Mouse (Mus musculus) olfactory bulb, adult 2 months (tissue): ENCODE measurements around the gene 9130019O22Rik.

ENCODE experiments used
- CTCF ChIP-seq: fragments of 200-500 bp; IDR thresholded peaks from 2 replicates; pipeline ENCODE4 v1.5.1; 2012; ENCODE audit warnings: low read depth, mild to moderate bottlenecking, low read length, moderate library complexity; ENCODE audit not compliant: insufficient read depth
- POLR2A ChIP-seq: fragments of 200-500 bp; IDR thresholded peaks from 2 replicates; pipeline ENCODE4 v1.6.1; 2012; ENCODE audit warnings: mild to moderate bottlenecking, low read depth, low read length, moderate library complexity; ENCODE audit not compliant: insufficient read depth

DNA sequence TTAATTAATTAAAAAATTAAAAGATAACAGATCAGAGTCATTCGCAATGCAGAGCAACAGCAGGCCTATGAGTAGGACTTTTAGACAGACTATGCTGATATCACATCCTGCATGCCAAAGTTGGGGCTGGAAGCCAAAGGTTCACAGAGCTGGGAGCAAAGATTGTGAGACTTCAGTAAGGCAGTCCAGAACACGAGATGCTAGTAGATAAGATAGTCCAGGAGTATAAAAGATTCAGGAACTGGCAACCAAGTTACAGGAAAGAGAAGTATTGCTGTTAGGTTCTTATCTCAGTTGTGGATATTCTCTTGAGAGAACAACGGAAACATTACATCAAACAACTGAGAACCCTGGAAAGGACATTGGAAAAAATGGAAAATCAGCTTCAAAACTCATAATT, 39.4 kb upstream of the 9130019O22Rik start:
- no peak for TF ChIP-seq CTCF
- no peak for TF ChIP-seq POLR2A
